Mouse (Mus musculus): ENCODE data around the gene Ttc28. TPM values are rescaled to one million over a fixed set of nuclear protein-coding genes. Genes with fewer than 3 reads are reported as not detected.

Gene Ttc28
- total RNA-seq, 4 experiments from 2014 or later: 9.6 to 13.2 (median 11.1) TPM

- DNase-seq (ENCODE audit: low spot score in 2 of 2): no peak
Measured at GRCm38 (mm10) chr5:111048036-111048435, 168.4 kb downstream of the Ttc28 start.

- no peak for DNase-seq (ENCODE audit: low spot score in 2 of 2)
Measured at GRCm38 (mm10) chr5:111049584-111049983, 170.0 kb downstream of the Ttc28 start.

GRCm38 (mm10) chr5:111050135-111050534, 170.5 kb downstream of the Ttc28 start:
- no peak for DNase-seq (ENCODE audit: low spot score in 2 of 2)

GRCm38 (mm10) chr5:111054380-111054779, 174.8 kb downstream of the Ttc28 start:
- DNase-seq (ENCODE audit: low spot score in 2 of 2): no peak

- no peak for DNase-seq (ENCODE audit: low spot score in 2 of 2)
Measured at GRCm38 (mm10) chr5:111054848-111055428, 175.3 kb downstream of the Ttc28 start.

- DNase-seq (ENCODE audit: low spot score in 2 of 2): no peak
Measured at GRCm38 (mm10) chr5:111055507-111055906, 175.9 kb downstream of the Ttc28 start.

- DNase-seq (ENCODE audit: low spot score in 2 of 2): no peak
Measured at GRCm38 (mm10) chr5:111057084-111057483, 177.5 kb downstream of the Ttc28 start.

- DNase-seq (ENCODE audit: low spot score in 2 of 2): no peak
Measured at GRCm38 (mm10) chr5:111058401-111059139, 179.0 kb downstream of the Ttc28 start.

GRCm38 (mm10) chr5:111059140-111059921, 179.7 kb downstream of the Ttc28 start:
- DNase-seq (ENCODE audit: low spot score in 2 of 2): no peak

- no peak for DNase-seq (ENCODE audit: low spot score in 2 of 2)
Measured at GRCm38 (mm10) chr5:111060246-111060745, 180.7 kb downstream of the Ttc28 start.

- no peak for DNase-seq (ENCODE audit: low spot score in 2 of 2)
Measured at GRCm38 (mm10) chr5:111063155-111063554, 183.6 kb downstream of the Ttc28 start.

- no peak for DNase-seq (ENCODE audit: low spot score in 2 of 2)
Measured at GRCm38 (mm10) chr5:111063991-111064390, 184.4 kb downstream of the Ttc28 start.

GRCm38 (mm10) chr5:111065770-111066169, 186.2 kb downstream of the Ttc28 start:
- DNase-seq (ENCODE audit: low spot score in 2 of 2): no peak

- no peak for DNase-seq (ENCODE audit: low spot score in 2 of 2)
Measured at GRCm38 (mm10) chr5:111069503-111069902, 189.9 kb downstream of the Ttc28 start.

GRCm38 (mm10) chr5:111069931-111070330, 190.3 kb downstream of the Ttc28 start:
- no peak for DNase-seq (ENCODE audit: low spot score in 2 of 2)

- DNase-seq (ENCODE audit: low spot score in 2 of 2): no peak
Measured at GRCm38 (mm10) chr5:111070361-111070760, 190.8 kb downstream of the Ttc28 start.

GRCm38 (mm10) chr5:111073316-111073736, 193.7 kb downstream of the Ttc28 start:
- no peak for DNase-seq (ENCODE audit: low spot score in 2 of 2)

- DNase-seq (ENCODE audit: low spot score in 2 of 2): no peak
Measured at GRCm38 (mm10) chr5:111074050-111074449, 194.4 kb downstream of the Ttc28 start.

GRCm38 (mm10) chr5:111075841-111076240, 196.2 kb downstream of the Ttc28 start:
- DNase-seq (ENCODE audit: low spot score in 2 of 2): no peak

- no peak for DNase-seq (ENCODE audit: low spot score in 2 of 2)
Measured at GRCm38 (mm10) chr5:111077261-111077660, 197.7 kb downstream of the Ttc28 start.

- DNase-seq (ENCODE audit: low spot score in 2 of 2): no peak
Measured at GRCm38 (mm10) chr5:111080601-111081000, 201.0 kb downstream of the Ttc28 start.

- no peak for DNase-seq (ENCODE audit: low spot score in 2 of 2)
Measured at GRCm38 (mm10) chr5:111085849-111086248, 206.2 kb downstream of the Ttc28 start.

Measured in left cerebral cortex, adult 8-10 months (tissue).